Mouse (Mus musculus) cerebellum, adult 2 months (tissue): Measurements from ENCODE around the gene Syf2.

Experiments used
- CTCF ChIP-seq: fragments of 200-500 bp; IDR thresholded peaks from 2 replicates; pipeline ENCODE4 v1.5.1; 2011; ENCODE audit warnings: low read depth, mild to moderate bottlenecking, control low read depth, low read length, moderate library complexity, borderline replicate concordance; ENCODE audit not compliant: insufficient read depth
- POLR2A ChIP-seq: fragments of 200-500 bp; IDR thresholded peaks from 2 replicates; pipeline ENCODE4 v1.6.1; 2011; ENCODE audit warnings: low read length, control low read depth, borderline replicate concordance; ENCODE audit not compliant: insufficient read depth

GRCm38 (mm10) chr4:134897256-134897655 is 33.4 kb upstream of the Syf2 start:
- no peak for TF ChIP-seq POLR2A
- no peak for TF ChIP-seq CTCF
